Mouse (Mus musculus): ENCODE measurements around the gene Myo5a. TPM values are rescaled to one million over a fixed set of nuclear protein-coding genes. Genes with fewer than 3 reads are reported as not detected.
A peak's percentile ranks its signal among the peaks of the same experiment; 100 is the strongest.

Myo5a gene
- polyA plus RNA-seq (2016; fragmentation: Nextera tagmentation; extraction: Ambion mirVana): 3.8 and 3.9 TPM in 2 replicates

DNA sequence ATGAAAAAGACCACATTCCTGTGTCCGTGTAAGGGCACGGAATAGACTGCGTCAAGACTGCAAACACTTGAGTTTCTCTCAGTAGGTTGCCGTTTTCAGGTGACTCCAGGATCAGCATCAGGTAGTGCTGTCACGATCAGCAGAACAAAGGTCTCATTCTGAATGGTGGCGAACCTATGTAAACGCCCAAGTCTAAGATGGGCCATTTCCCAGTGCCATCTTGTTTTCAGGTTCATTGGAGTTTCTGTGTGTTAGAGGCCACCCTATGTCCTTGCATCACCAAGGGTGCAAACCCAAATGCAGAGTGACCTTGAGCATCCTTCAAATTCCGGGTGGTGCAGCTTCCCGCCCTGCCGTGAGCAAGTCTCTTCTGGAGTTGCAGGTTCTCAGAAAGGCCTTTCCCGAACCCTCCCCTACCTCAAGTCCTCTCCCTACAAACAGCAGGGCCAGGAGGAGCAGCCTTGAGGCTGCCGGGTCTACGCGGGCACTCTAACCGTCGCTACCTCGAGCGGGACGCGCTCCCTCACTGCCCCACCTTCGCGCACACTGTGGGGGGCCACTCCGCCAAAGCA, at the start of gene Myo5a:
Myo5a (plus strand) TSS at position 559 of the 572 bp plus-strand sequence.
- no peaks in the 10 kb centered on the region for H3K9me3 ChIP-seq (replicated peaks)
- peak within 1 kb of the TSS; percentile 67 for H3K4me3 ChIP-seq
- H3K27ac ChIP-seq: peak within 1 kb of the TSS; percentile 62
- H3K27me3 ChIP-seq (replicated peaks): peaks cover 38% of the 10 kb centered on the region
- H3K4me1 ChIP-seq: peaks cover 20% of the 10 kb centered on the region
- peak within 1 kb of the TSS; percentile 95 for H3K4me2 ChIP-seq
- peak within 1 kb of the TSS; percentile 74 for H3K9ac ChIP-seq
- WGBS (ENCODE audit: insufficient replicate concordance): 22% methylated on average over 23 of the region's 23 CpGs
- ATAC-seq: no peak
- H3K36me3 ChIP-seq: no peaks in the 10 kb centered on the region

DNA sequence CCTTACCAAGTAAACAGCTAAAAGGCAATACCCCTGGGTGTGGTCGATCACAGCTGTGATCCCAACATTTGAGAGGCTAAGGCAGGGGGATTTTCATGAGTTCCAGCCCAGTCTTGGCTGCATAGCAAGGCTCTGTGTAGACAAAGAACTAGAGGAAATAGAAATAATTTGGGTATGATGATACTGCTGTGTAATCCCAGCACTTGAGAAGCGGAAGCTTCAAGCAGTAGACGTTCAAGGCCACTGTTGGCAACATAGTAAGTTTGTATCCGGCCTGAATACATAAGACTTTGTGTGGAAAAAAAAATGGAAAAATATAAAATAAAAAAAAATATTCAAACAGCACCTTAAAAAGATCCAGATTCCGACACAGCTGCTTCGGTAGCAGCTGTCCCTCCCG, 48.3 kb upstream of the Myo5a start:
- H3K27ac ChIP-seq: no peak overlapping the region
- H3K4me2 ChIP-seq: no peak overlapping the region
- H3K27me3 ChIP-seq (replicated peaks): no peaks in the 10 kb centered on the region
- H3K9ac ChIP-seq: no peak overlapping the region
- H3K4me3 ChIP-seq: no peak overlapping the region
- peaks cover 3% of the 10 kb centered on the region for H3K36me3 ChIP-seq
- WGBS (ENCODE audit: insufficient replicate concordance): 79% methylated on average over 7 of the region's 7 CpGs
- no peak for ATAC-seq
- H3K9me3 ChIP-seq (replicated peaks): no peaks in the 10 kb centered on the region
- peaks cover 8% of the 10 kb centered on the region for H3K4me1 ChIP-seq

DNA sequence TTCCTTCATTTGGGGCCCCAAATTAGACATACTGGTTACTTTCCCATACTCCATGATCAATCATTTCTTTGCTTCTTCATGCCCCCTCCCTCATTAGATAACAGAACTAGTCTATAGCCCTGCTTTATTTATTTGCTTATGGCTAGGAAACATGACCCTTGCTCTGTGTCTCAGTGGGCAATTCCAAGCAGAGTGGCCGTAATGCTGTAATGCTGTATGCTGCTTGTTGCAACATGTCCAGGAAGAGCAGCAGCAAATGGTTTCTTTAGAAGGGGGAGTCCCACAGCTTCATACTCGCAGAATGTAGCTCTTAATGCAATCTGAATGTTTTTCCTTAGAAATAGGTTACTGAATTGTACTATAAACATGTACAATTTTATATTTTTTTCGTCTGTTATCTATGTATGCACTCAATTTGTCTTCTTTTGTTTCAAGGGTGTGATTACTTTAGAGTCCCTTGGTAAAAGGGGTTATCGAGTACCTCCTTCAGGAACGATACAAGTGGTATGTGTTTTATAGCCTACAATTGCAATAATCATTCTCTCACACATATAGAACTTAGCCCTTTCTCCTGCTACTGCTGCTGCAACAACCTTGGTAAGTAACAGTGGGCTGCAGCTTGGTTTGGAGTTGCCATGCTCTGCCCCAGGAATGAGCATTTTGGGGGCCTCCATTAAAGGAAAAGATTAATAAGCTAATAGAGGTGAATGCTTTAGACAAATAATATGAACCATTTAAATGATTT, 47.5 kb upstream of the Myo5a start:
- Histone ChIP-seq H3K9me3 (replicated peaks) (no peaks in the 10 kb centered on the region), H3K4me3 (no peak overlapping the region), H3K36me3 (peaks cover 3% of the 10 kb centered on the region), H3K9ac (no peak overlapping the region), H3K27me3 (replicated peaks) (no peaks in the 10 kb centered on the region), H3K4me2 (no peak overlapping the region), H3K27ac (no peak overlapping the region), H3K4me1 (peaks cover 8% of the 10 kb centered on the region)
- WGBS (ENCODE audit: insufficient replicate concordance): 60% methylated on average over 5 of the region's 5 CpGs
- ATAC-seq: 0 out of 2 replicates have a peak, but pooled peaks have one; percentile 37

GRCm38 (mm10) chr9:75024089-75024488, 46.7 kb upstream of the Myo5a start:
- no peak overlapping the region for H3K9ac ChIP-seq
- WGBS (ENCODE audit: insufficient replicate concordance): 27% methylated on average over 7 of the region's 7 CpGs
- H3K4me2 ChIP-seq: no peak overlapping the region
- no peak overlapping the region for H3K27ac ChIP-seq
- H3K36me3 ChIP-seq: peaks cover 3% of the 10 kb centered on the region
- no peaks in the 10 kb centered on the region for H3K27me3 ChIP-seq (replicated peaks)
- no peak overlapping the region for H3K4me3 ChIP-seq
- peaks cover 8% of the 10 kb centered on the region for H3K4me1 ChIP-seq
- ATAC-seq: peak; percentile 85
- H3K9me3 ChIP-seq (replicated peaks): no peaks in the 10 kb centered on the region

- H3K4me2 ChIP-seq: no peak overlapping the region
- WGBS (ENCODE audit: insufficient replicate concordance): 54% methylated on average over 6 of the region's 6 CpGs
- no peak for ATAC-seq
Measured at GRCm38 (mm10) chr9:75025689-75026088, 45.1 kb upstream of the Myo5a start.

DNA sequence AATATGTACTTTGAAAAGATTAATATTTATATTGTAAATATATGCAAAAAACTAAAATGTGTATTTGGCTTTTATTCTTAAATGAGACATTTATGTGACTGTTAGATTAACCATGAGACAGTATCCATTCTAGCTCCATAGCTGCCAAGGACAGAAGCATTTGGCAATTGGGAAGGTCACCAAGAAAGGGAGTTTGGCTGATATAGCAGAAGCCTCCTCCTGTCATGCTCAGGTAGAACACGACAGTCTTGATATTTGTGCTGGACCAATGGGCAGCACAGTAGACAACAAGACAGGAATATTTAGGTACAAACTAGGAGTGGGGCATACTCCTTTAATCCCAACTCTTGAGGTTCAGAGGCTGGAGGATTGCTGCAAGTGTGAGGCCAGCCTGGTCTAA, 38.4 kb upstream of the Myo5a start:
- no peaks in the 10 kb centered on the region for H3K27me3 ChIP-seq (replicated peaks)
- WGBS (ENCODE audit: insufficient replicate concordance): 67% methylated on average over 1 of the region's 1 CpGs

More at GRCm38 (mm10) chr9:75025689-75026088, 45.1 kb upstream of the Myo5a start:
- no peak overlapping the region for H3K9ac ChIP-seq
- no peak overlapping the region for H3K4me3 ChIP-seq
- H3K27me3 ChIP-seq (replicated peaks): no peaks in the 10 kb centered on the region
- H3K27ac ChIP-seq: no peak overlapping the region
- H3K9me3 ChIP-seq (replicated peaks): no peaks in the 10 kb centered on the region
- peaks cover 8% of the 10 kb centered on the region for H3K4me1 ChIP-seq
- H3K36me3 ChIP-seq: peaks cover 3% of the 10 kb centered on the region; the same call in 1 of the 2 replicates

GRCm38 (mm10) chr9:75033141-75033540, 37.7 kb upstream of the Myo5a start:
- ATAC-seq: no peak
- Histone ChIP-seq H3K27ac (no peak overlapping the region), H3K27me3 (replicated peaks) (no peaks in the 10 kb centered on the region), H3K9ac (no peak overlapping the region), H3K4me3 (no peak overlapping the region), H3K36me3 (no peaks in the 10 kb centered on the region), H3K4me2 (no peak overlapping the region), H3K9me3 (replicated peaks) (no peaks in the 10 kb centered on the region), H3K4me1 (peaks cover 10% of the 10 kb centered on the region)
- 46% methylated on average over 7 of the region's 7 CpGs for WGBS (ENCODE audit: insufficient replicate concordance)

More for the DNA sequence above, 38.4 kb upstream of the Myo5a start:
- Histone ChIP-seq H3K4me3 (no peak overlapping the region), H3K36me3 (no peaks in the 10 kb centered on the region), H3K9ac (no peak overlapping the region), H3K9me3 (replicated peaks) (no peaks in the 10 kb centered on the region), H3K27ac (no peak overlapping the region), H3K4me1 (peaks cover 7% of the 10 kb centered on the region), H3K4me2 (no peak overlapping the region)
- no peak for ATAC-seq

GRCm38 (mm10) chr9:75034691-75035090, 36.1 kb upstream of the Myo5a start:
- H3K27ac ChIP-seq: no peak overlapping the region
- peaks cover 5% of the 10 kb centered on the region for H3K36me3 ChIP-seq
- WGBS (ENCODE audit: insufficient replicate concordance): 19% methylated on average over 1 of the region's 1 CpGs

GRCm38 (mm10) chr9:75035944-75036343, 34.9 kb upstream of the Myo5a start:
- WGBS (ENCODE audit: insufficient replicate concordance): 68% methylated on average over 4 of the region's 4 CpGs
- ATAC-seq: no peak

More at GRCm38 (mm10) chr9:75034691-75035090, 36.1 kb upstream of the Myo5a start:
- Histone ChIP-seq H3K4me2 (no peak overlapping the region), H3K4me1 (peaks cover 21% of the 10 kb centered on the region), H3K27me3 (replicated peaks) (no peaks in the 10 kb centered on the region), H3K9me3 (replicated peaks) (no peaks in the 10 kb centered on the region), H3K9ac (no peak overlapping the region), H3K4me3 (no peak overlapping the region)
- no peak for ATAC-seq

DNA sequence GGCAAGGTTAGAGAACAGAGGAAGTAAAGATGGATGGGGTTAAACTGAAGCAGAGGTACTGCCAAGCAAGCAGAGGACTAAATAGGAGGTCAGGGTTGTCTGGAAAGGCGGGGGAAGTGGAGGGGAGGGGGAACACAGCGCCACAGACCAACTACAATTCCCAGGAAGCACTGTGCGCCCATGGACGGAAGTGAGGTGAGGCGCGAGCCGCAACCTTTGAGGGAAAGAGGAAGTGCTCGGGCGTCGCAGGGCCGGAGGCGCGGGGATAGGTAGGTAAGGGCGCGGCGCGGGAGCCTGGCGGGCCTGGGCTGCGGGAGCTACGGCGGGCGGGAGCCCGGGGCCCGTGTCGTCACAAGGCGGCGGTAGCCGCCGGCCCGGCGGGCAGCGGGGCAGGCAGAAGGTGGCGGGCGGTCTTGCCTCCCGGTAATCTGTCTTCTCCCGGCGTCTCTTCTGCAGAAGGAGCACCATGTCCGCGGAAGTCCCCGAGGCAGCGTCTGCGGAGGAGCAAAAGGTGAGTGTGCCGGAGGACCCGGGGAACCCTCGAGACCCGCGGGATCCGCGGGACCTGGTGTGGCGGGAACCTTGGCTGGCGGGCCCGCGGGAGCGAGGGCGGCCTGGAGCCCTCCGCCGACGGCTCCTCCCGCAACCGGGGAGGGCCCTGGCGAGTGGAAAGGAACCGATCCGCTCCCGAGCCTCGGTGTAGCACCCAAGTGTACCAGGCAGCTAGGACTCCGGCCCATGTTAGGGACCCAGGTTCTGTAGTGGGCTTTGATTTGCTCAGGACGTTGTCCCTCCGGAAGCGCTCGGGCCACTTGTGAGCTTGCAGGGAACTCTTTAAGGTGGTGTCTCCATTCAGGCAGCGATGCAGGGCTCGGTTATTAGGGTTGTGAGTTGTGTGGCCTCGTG, 33.1 kb upstream of the Myo5a start, which contains the start of gene Arpp19:
Arpp19 (plus strand) TSS at position 164 of the 906 bp plus-strand sequence.
- Histone ChIP-seq H3K4me1 (peaks cover 30% of the 10 kb centered on the region), H3K4me2 (peak within 1 kb of the TSS; percentile 76), H3K9me3 (replicated peaks) (no peaks in the 10 kb centered on the region), H3K9ac (peak within 1 kb of the TSS; percentile 92), H3K27ac (peak within 1 kb of the TSS; percentile 75), H3K36me3 (peaks cover 14% of the 10 kb centered on the region), H3K4me3 (peak within 1 kb of the TSS; percentile 81), H3K27me3 (replicated peaks) (no peaks in the 10 kb centered on the region)
- under 1% methylated on average over 69 of the region's 73 CpGs for WGBS (ENCODE audit: insufficient replicate concordance)
- peak; percentile 89 for ATAC-seq

More at GRCm38 (mm10) chr9:75035944-75036343, 34.9 kb upstream of the Myo5a start:
- no peak overlapping the region for H3K4me3 ChIP-seq
- no peak overlapping the region for H3K4me2 ChIP-seq
- no peaks in the 10 kb centered on the region for H3K27me3 ChIP-seq (replicated peaks)
- no peak overlapping the region for H3K27ac ChIP-seq
- H3K9me3 ChIP-seq (replicated peaks): no peaks in the 10 kb centered on the region
- H3K9ac ChIP-seq: no peak overlapping the region
- H3K4me1 ChIP-seq: peaks cover 30% of the 10 kb centered on the region
- H3K36me3 ChIP-seq: peaks cover 10% of the 10 kb centered on the region

- Histone ChIP-seq H3K9me3 (replicated peaks) (no peaks in the 10 kb centered on the region), H3K27me3 (replicated peaks) (no peaks in the 10 kb centered on the region), H3K4me2 (peak overlapping the region; percentile 76), H3K9ac (peak overlapping the region; percentile 92), H3K4me3 (peak overlapping the region; percentile 81), H3K4me1 (peaks cover 30% of the 10 kb centered on the region), H3K27ac (peak overlapping the region; percentile 75), H3K36me3 (peaks cover 20% of the 10 kb centered on the region)
- 0% methylated on average over 10 of the region's 10 CpGs for WGBS (ENCODE audit: insufficient replicate concordance)
- peak; percentile 34 for ATAC-seq
Measured at GRCm38 (mm10) chr9:75038357-75038688, 32.5 kb upstream of the Myo5a start.
